Mouse (Mus musculus): ENCODE data around the gene Pgam2. TPM values are rescaled to one million over a fixed set of nuclear protein-coding genes. Genes with fewer than 3 reads are reported as not detected.

The Pgam2 gene
- polyA plus RNA-seq, 1 experiment = 2.2 TPM

DNA sequence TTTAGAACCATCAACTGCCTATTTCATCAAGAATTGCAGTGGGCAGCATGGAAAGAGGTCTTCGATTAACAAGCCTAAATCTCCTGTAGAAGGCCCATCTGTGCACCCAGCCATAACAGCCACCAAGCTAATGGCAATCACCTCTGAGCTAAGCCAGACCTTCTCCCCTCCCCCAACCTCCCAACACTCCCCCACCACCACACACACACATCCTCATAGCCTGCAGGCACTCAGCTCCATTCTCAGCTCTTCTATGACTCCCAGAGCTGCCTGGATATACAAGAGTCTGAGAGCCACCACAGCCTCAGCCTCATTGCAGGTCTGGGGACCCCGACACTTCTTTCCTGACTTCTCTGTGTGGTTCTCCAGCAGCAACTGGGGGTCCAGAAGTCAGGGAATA lies 49.8 kb downstream of the Pgam2 start:
- Histone ChIP-seq H3K9ac (ENCODE audit: low read depth, poor library complexity, severe bottlenecking) (no peak overlapping the region), H3K4me3 (ENCODE audit: low read depth, low read length) (no peak overlapping the region), H3K4me1 (ENCODE audit: control insufficient read depth, insufficient read depth, low read length) (no peaks in the 10 kb centered on the region), H3K9me3 (replicated peaks; ENCODE audit: control insufficient read depth, insufficient read depth, low read length, poor library complexity, severe bottlenecking) (peaks cover 10% of the 10 kb centered on the region), H3K27me3 (ENCODE audit: control insufficient read depth, insufficient read depth, low read length, poor library complexity, severe bottlenecking) (no peaks in the 10 kb centered on the region), H3K27ac (ENCODE audit: insufficient read depth, low read length) (no peak overlapping the region), H3K36me3 (ENCODE audit: control insufficient read depth, insufficient read depth, low read length, poor library complexity, severe bottlenecking) (no peaks in the 10 kb centered on the region)
- peak; percentile 53; the same call in 1 of the 2 replicates for TF ChIP-seq EP300 (IDR thresholded peaks at IDR 0.05; ENCODE audit: insufficient read depth, low read depth, low read length)
- TF ChIP-seq POLR2A (IDR thresholded peaks at IDR 0.05; ENCODE audit: insufficient read depth, low read length) = no peak

Other genes with a start within 250 kb of the Pgam2 start
- gene Ankrd36, start 234.0 kb downstream of the Pgam2 start, polyA plus RNA-seq (2011; ENCODE audit: insufficient read depth, insufficient read length, low read depth, missing spikeins) = not detected in 2 replicates
- 61.8 and 69.3 TPM in 2 replicates for gene Mrps24, start 88.1 kb downstream of the Pgam2 start, polyA plus RNA-seq (2011; ENCODE audit: insufficient read depth, insufficient read length, low read depth, missing spikeins)
- gene Urgcp, start 41.4 kb downstream of the Pgam2 start, polyA plus RNA-seq (2011; ENCODE audit: insufficient read depth, insufficient read length, low read depth, missing spikeins) = 10.6 and 11.7 TPM in 2 replicates
- 27.4 and 33.4 TPM in 2 replicates for gene Dbnl, start 15.2 kb downstream of the Pgam2 start, polyA plus RNA-seq (2011; ENCODE audit: insufficient read depth, insufficient read length, low read depth, missing spikeins)
- 9.3 and 9.9 TPM in 2 replicates for gene Polm, start 34.3 kb upstream of the Pgam2 start, polyA plus RNA-seq (2011; ENCODE audit: insufficient read depth, insufficient read length, low read depth, missing spikeins)
- 4.9 and 5.5 TPM in 2 replicates for gene Aebp1, start 58.2 kb upstream of the Pgam2 start, polyA plus RNA-seq (2011; ENCODE audit: insufficient read depth, insufficient read length, low read depth, missing spikeins)
- 127 and 175 TPM in 2 replicates for gene Pold2, start 74.6 kb upstream of the Pgam2 start, polyA plus RNA-seq (2011; ENCODE audit: insufficient read depth, insufficient read length, low read depth, missing spikeins)
- 1.4 TPM in 1 of 2 replicates, not detected in the other for gene Myl7, start 95.0 kb upstream of the Pgam2 start, polyA plus RNA-seq (2011; ENCODE audit: insufficient read depth, insufficient read length, low read depth, missing spikeins)
- gene Gck, start 146.3 kb upstream of the Pgam2 start, polyA plus RNA-seq (2011; ENCODE audit: insufficient read depth, insufficient read length, low read depth, missing spikeins) = not detected in 2 replicates
- 53.7 and 60.3 TPM in 2 replicates for gene Ykt6, start 152.0 kb upstream of the Pgam2 start, polyA plus RNA-seq (2011; ENCODE audit: insufficient read depth, insufficient read length, low read depth, missing spikeins)

Data from ES-Bruce4 (cell line).